Mouse (Mus musculus): Measurements from ENCODE around the gene Caml. TPM values are rescaled to one million over a fixed set of nuclear protein-coding genes. Genes with fewer than 3 reads are reported as not detected.
A peak's percentile ranks its signal among the peaks of the same experiment; 100 is the strongest.

Caml gene
- total and polyA plus RNA-seq, 3 experiments, result 29.9 to 49.9 (median 38.2) TPM

GRCm38 (mm10) chr13:55635146-55635571 lies 12.4 kb downstream of the Caml start:
- Histone ChIP-seq H3K4me3 (replicated peaks in 1 of 3; ENCODE audit: low read depth in 2 of 3, low read length in 2 of 3, poor library complexity in 1 of 3) (peak overlapping the region; percentile 95 to 98 (median 96)), H3K27ac (ENCODE audit: insufficient read depth, low read depth) (no peak overlapping the region), H3K4me1 (ENCODE audit: control insufficient read depth in 1 of 2, insufficient read depth in 2 of 2) (peaks cover 6 to 23% of the 10 kb centered on the region in 2 experiments; a peak in 3 of 4 replicates), H3K79me2 (replicated peaks; ENCODE audit: control insufficient read depth, extremely low read depth, insufficient read depth, poor library complexity, severe bottlenecking) (peaks cover 33% of the 10 kb centered on the region), H3K36me3 (replicated peaks in 1 of 2; ENCODE audit: control insufficient read depth in 1 of 2, insufficient read depth in 1 of 2, low read length in 1 of 2) (peaks cover 19 to 63% of the 10 kb centered on the region in 2 experiments), H3K9ac (ENCODE audit: insufficient read depth, low read depth) (peak overlapping the region; percentile 88), H3K4me2 (ENCODE audit: insufficient read depth, low read depth, poor library complexity, severe bottlenecking) (peak overlapping the region; percentile 95; the same call in 1 of the 2 replicates), H3K9me3 (replicated peaks; ENCODE audit: low read length) (no peaks in the 10 kb centered on the region), H3K27me3 (replicated peaks) (no peaks in the 10 kb centered on the region)
- DNase-seq (ENCODE audit: extremely low read depth), result no peak
- TF ChIP-seq HCFC1 (IDR thresholded peaks at IDR 0.05; ENCODE audit: low read depth, low read length) (no peak), MAZ (IDR thresholded peaks at IDR 0.05; ENCODE audit: low read depth, low read length) (0 out of 2 replicates have a peak, but pooled peaks have one; percentile 34), SIN3A (IDR thresholded peaks at IDR 0.05; ENCODE audit: low read length) (peak; percentile 28), ZKSCAN1 (IDR thresholded peaks at IDR 0.05; ENCODE audit: borderline replicate concordance, low read depth, low read length) (no peak), ZC3H11A (IDR thresholded peaks at IDR 0.05; ENCODE audit: low read depth, low read length) (no peak), CHD2 (IDR thresholded peaks at IDR 0.05; ENCODE audit: low read length) (no peak), TCF12 (IDR thresholded peaks at IDR 0.05; ENCODE audit: low read depth, low read length) (no peak), POLR2AphosphoS2 (IDR thresholded peaks at IDR 0.05; ENCODE audit: low read depth, low read length) (no peak), MXI1 (IDR thresholded peaks at IDR 0.05; ENCODE audit: low read depth, low read length) (0 out of 2 replicates have a peak, but pooled peaks have one; percentile 2), JUN (IDR thresholded peaks at IDR 0.05; ENCODE audit: insufficient read depth, low read depth, low read length) (no peak), MAFK (IDR thresholded peaks at IDR 0.05; ENCODE audit: insufficient replicate concordance, low read length) (no peak), JUND (conservative IDR thresholded peaks at IDR 0.05; ENCODE audit: low read depth, low read length) (no peak), UBTF (IDR thresholded peaks at IDR 0.05; ENCODE audit: low read depth, low read length) (0 out of 2 replicates have a peak, but pooled peaks have one; percentile 57), RAD21 (IDR thresholded peaks at IDR 0.05; ENCODE audit: low read depth, low read length) (no peak), CHD1 (IDR thresholded peaks at IDR 0.05; ENCODE audit: low read depth, low read length) (0 out of 2 replicates have a peak, but pooled peaks have one; percentile 37)
- in situ Hi-C loops (cut with MboI; ENCODE audit: low pct_ligation_motif_present, low pct_unique_long_range_greater_than_20kb, low sequenced_read_pairs) (no loop called here), dilution Hi-C loops (cut with MboI; ENCODE audit: extremely low pct_ligation_motif_present, extremely low pct_unique_long_range_greater_than_20kb, low sequenced_read_pairs) (no loop called here)

DNA sequence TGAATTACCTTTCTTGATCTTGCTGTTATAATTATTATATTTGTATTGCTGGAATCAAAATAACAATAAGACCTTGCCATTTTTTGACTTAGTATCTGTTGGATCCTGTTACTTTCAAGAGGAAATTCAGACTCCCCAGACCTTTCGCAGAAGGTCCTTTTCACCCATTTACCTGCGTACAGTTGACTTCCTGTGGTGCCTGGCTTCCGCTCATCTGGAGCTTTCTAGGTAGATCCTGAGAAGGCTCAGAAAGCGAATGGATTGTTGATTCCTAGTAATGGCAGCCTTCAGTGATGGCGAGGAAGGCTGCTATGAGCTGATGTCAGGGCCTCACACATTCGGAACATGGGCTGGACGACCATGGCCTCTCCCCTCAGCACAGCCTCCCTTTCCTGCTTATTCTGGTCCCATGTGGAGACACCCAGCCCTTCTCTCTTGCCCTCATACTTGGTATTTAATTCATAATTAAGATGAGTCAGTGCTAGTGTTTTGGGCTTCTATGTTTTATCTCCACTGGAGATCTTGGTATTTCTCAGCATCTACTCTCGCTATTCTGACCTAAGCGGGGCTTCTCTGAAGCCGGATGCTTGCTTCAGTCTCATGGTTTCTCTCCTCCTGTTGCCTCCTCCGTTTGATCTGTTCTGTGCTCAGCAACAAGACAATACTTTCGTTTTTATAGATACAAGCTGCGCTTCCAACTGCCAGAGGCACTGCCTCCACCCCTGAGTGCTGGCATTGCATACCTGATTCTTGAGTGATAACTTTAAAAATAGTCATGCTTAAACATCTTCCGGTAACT lies 13.6 kb downstream of the Caml start:
- Histone ChIP-seq H3K4me1 (ENCODE audit: control insufficient read depth in 1 of 2, insufficient read depth in 2 of 2) (peaks cover 6 to 25% of the 10 kb centered on the region in 2 experiments; a peak in 3 of 4 replicates), H3K4me3 (replicated peaks in 1 of 3; ENCODE audit: low read depth in 2 of 3, low read length in 2 of 3, poor library complexity in 1 of 3) (no peak overlapping the region), H3K4me2 (ENCODE audit: insufficient read depth, low read depth, poor library complexity, severe bottlenecking) (peak overlapping the region; percentile 95), H3K79me2 (replicated peaks; ENCODE audit: control insufficient read depth, extremely low read depth, insufficient read depth, poor library complexity, severe bottlenecking) (peaks cover 40% of the 10 kb centered on the region), H3K9ac (ENCODE audit: insufficient read depth, low read depth) (no peak overlapping the region), H3K9me3 (replicated peaks; ENCODE audit: low read length) (no peaks in the 10 kb centered on the region), H3K27ac (ENCODE audit: insufficient read depth, low read depth) (no peak overlapping the region), H3K27me3 (replicated peaks) (no peaks in the 10 kb centered on the region), H3K36me3 (replicated peaks in 1 of 2; ENCODE audit: control insufficient read depth in 1 of 2, insufficient read depth in 1 of 2, low read length in 1 of 2) (peaks cover 22 to 64% of the 10 kb centered on the region in 2 experiments)
- in situ Hi-C loops (cut with MboI; ENCODE audit: low pct_ligation_motif_present, low pct_unique_long_range_greater_than_20kb, low sequenced_read_pairs), result no loop called here
- dilution Hi-C loops (cut with MboI; ENCODE audit: extremely low pct_ligation_motif_present, extremely low pct_unique_long_range_greater_than_20kb, low sequenced_read_pairs), result no loop called here
- DNase-seq (ENCODE audit: extremely low read depth), result no peak
- TF ChIP-seq RCOR1 (conservative IDR thresholded peaks at IDR 0.05; ENCODE audit: low read depth, low read length), result no peak
- TF ChIP-seq USF2 (conservative IDR thresholded peaks at IDR 0.05; ENCODE audit: low read depth, low read length), result no peak
- TF ChIP-seq CHD2 (IDR thresholded peaks at IDR 0.05; ENCODE audit: low read length), result no peak
- TF ChIP-seq POLR2A (IDR thresholded peaks at IDR 0.05; ENCODE audit: low read depth, low read length), result no peak
